Comparison of ENCODE assay signal across 10 mouse cellular contexts in genomic region chr5:33297164-33297563, GRCm38 (mm10). TPM values are rescaled to one million over a fixed set of nuclear protein-coding genes. Genes with fewer than 3 reads are reported as not detected.
A peak's percentile ranks its signal among the peaks of the same experiment; 100 is the strongest.
DNase-seq lines count a peak whose midpoint lies in the region; ATAC-seq and TF ChIP-seq lines count a peak whose summit lies in the region.
"Had no signal": no experiment of that assay in that cellular context is flagged by ENCODE, and none has a peak within 500 bp of the region (broad histone marks: within the 10 kb centered on the region; RNA-seq: fewer than 3 reads in every experiment).

No protein-coding gene starts in this region.

- no peaks in the 10 kb centered on the region for H3K27me3 ChIP-seq in kidney, adult 2 months (replicated peaks; ENCODE audit: control insufficient read depth, insufficient read depth, low read length)
- H3K27me3 ChIP-seq in kidney, embryonic 15.5 days = no peaks in the 10 kb centered on the region
- H3K27me3 ChIP-seq in limb, embryonic 10.5 days (ENCODE audit: low read depth, poor library complexity, severe bottlenecking) = no peaks in the 10 kb centered on the region

- no peaks in the 10 kb centered on the region for H3K9me3 ChIP-seq in kidney, embryonic 15.5 days (replicated peaks)
- H3K9me3 ChIP-seq in limb, embryonic 10.5 days (replicated peaks) = no peaks in the 10 kb centered on the region

- H3K4me3 ChIP-seq in kidney, adult 2 months (ENCODE audit: insufficient read depth, low read depth, low read length) = no peak overlapping the region
- H3K4me3 ChIP-seq in kidney, embryonic 15.5 days (replicated peaks) = no peak overlapping the region
- H3K4me3 ChIP-seq in limb, embryonic 10.5 days = no peak overlapping the region

- H3K36me3 ChIP-seq in kidney, adult 2 months (ENCODE audit: control insufficient read depth, insufficient read depth, low read length) = no peaks in the 10 kb centered on the region
- no peaks in the 10 kb centered on the region for H3K36me3 ChIP-seq in kidney, embryonic 15.5 days
- no peaks in the 10 kb centered on the region for H3K36me3 ChIP-seq in limb, embryonic 10.5 days

- H3K27ac ChIP-seq in kidney, adult 2 months (ENCODE audit: insufficient read depth, low read depth, low read length) = no peak overlapping the region
- H3K27ac ChIP-seq in kidney, embryonic 15.5 days = no peak overlapping the region
- no peak overlapping the region for H3K27ac ChIP-seq in limb, embryonic 10.5 days
- H3K27ac ChIP-seq: macrophage had no signal

- H3K9ac ChIP-seq in kidney, embryonic 15.5 days = no peak overlapping the region

- H3K4me2 ChIP-seq in kidney, embryonic 15.5 days = no peak overlapping the region

- ATAC-seq in kidney, embryonic 15.5 days (replicated peaks; ENCODE audit: low FRiP score) = no peak
- peak; percentile 66 for ATAC-seq in megakaryocyte progenitor cell, adult 5-6 weeks (replicated peaks; ENCODE audit: poor library complexity)

- no peaks in the 10 kb centered on the region for H3K4me1 ChIP-seq in kidney, adult 2 months (ENCODE audit: control insufficient read depth, insufficient read depth, low read length)
- no peaks in the 10 kb centered on the region for H3K4me1 ChIP-seq in kidney, embryonic 15.5 days
- H3K4me1 ChIP-seq in limb, embryonic 10.5 days = no peaks in the 10 kb centered on the region

- WGBS in kidney, adult 2 months = 47% methylated on average over 6 of the region's 6 CpGs
- WGBS in kidney, embryonic 15.5 days = 59% methylated on average over 6 of the region's 6 CpGs
- 78% methylated on average over 6 of the region's 6 CpGs for WGBS in limb, embryonic 10.5 days

- no peak for TF ChIP-seq POLR2A in kidney, adult 2 months (IDR thresholded peaks at IDR 0.05; ENCODE audit: low read depth, low read length)

- peak; percentile 12 for DNase-seq in adrenal gland, postnatal 14 days
- DNase-seq in adrenal gland, postnatal 25 days = no peak
- peak; percentile 54 for DNase-seq in kidney, adult 2 months
- DNase-seq in brain, adult 2 months (ENCODE audit: low read depth, low spot score) = peak; percentile 55
- DNase-seq in ovary, adult 18-20 months (ENCODE audit: low spot score) = no peak
- no peak for DNase-seq in limb, embryonic 10.5 days (ENCODE audit: low spot score)
- DNase-seq: right cerebral cortex, postnatal 14 days had no signal

- peak; percentile 74 for TF ChIP-seq CTCF in kidney, adult 2 months (conservative IDR thresholded peaks at IDR 0.05; ENCODE audit: insufficient read depth, insufficient read length, low read depth, low read length)

RNA-seq across cellular contexts. Expression of gene Ctbp1, which starts 22.4 kb away (rescaled TPM):
- 188 and 195 TPM in 2 replicates for total RNA-seq in adrenal gland, postnatal 14 days (2021)
- total RNA-seq in adrenal gland, postnatal 25 days (2021) = 222 and 223 TPM in 2 replicates
- polyA plus RNA-seq in kidney, adult 2 months (2012; rRNA removed) = 209 and 253 TPM in 2 replicates
- polyA plus RNA-seq in kidney, embryonic 15.5 days (2015; fragmentation: Nextera tagmentation; extraction: Ambion mirVana) = 318 and 324 TPM in 2 replicates
- 108 and 115 TPM in 2 replicates for total RNA-seq in megakaryocyte progenitor cell, adult 5-6 weeks (2015)
- total RNA-seq in megakaryocyte progenitor cell, adult 5-6 weeks (2017) = 139 and 141 TPM in 2 replicates
- polyA plus RNA-seq in limb, embryonic 10.5 days (2016; fragmentation: Nextera tagmentation; extraction: Ambion mirVana) = 440 and 473 TPM in 2 replicates

RNA-seq across cellular contexts. Expression of gene Maea, which starts 38.1 kb away (rescaled TPM):
- total RNA-seq in adrenal gland, postnatal 14 days (2021) = 88.2 and 94.6 TPM in 2 replicates
- 102 and 119 TPM in 2 replicates for total RNA-seq in adrenal gland, postnatal 25 days (2021)
- 109 and 123 TPM in 2 replicates for polyA plus RNA-seq in kidney, adult 2 months (2012; rRNA removed)
- 131 and 135 TPM in 2 replicates for polyA plus RNA-seq in kidney, embryonic 15.5 days (2015; fragmentation: Nextera tagmentation; extraction: Ambion mirVana)
- 41.6 and 41.9 TPM in 2 replicates for total RNA-seq in megakaryocyte progenitor cell, adult 5-6 weeks (2015)
- 181 and 235 TPM in 2 replicates for total RNA-seq in megakaryocyte progenitor cell, adult 5-6 weeks (2017)
- 161 and 162 TPM in 2 replicates for polyA plus RNA-seq in limb, embryonic 10.5 days (2016; fragmentation: Nextera tagmentation; extraction: Ambion mirVana)

Comparison
In these comparisons a context has a peak if more than half of its experiments do, and no peak if none do; other contexts are left out.
1. DNase-seq: peak in adrenal gland, postnatal 14 days (single experiment), kidney, adult 2 months (single experiment) and brain, adult 2 months (single experiment); none in adrenal gland, postnatal 25 days (single experiment), ovary, adult 18-20 months (single experiment) and limb, embryonic 10.5 days (single experiment).